8 mouse cellular contexts compared by ENCODE assay signal in the genomic region with DNA sequence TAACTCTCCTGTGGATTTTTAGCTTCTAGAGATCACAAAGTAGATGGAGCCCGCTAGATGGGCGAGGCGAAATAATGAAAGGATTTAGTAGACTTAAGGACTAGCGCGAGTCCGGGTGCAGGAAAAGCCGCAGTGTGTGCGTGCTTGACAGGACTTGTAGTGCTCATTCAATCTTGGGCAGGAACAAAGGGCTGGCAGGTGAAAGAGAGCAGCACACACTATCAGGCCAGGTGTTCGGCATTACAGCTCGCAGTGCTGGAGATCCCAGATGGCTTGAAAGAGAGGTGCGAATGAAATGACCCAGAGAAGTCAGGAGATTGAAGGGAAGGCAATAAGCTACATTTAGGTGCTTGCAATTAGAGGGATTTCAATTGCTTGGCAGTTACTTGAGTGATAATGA. TPM values are rescaled to one million over a fixed set of nuclear protein-coding genes. Genes with fewer than 3 reads are reported as not detected.
DNase-seq lines count a peak whose midpoint lies in the region; ATAC-seq and TF ChIP-seq lines count a peak whose summit lies in the region.

No protein-coding gene starts in this region.

- no peak for ATAC-seq in kidney, embryonic 14.5 days (ENCODE audit: low FRiP score, low TSS enrichment)
- ATAC-seq in heart, postnatal 0 days (ENCODE audit: insufficient read depth, low read depth): peak; percentile 27; the same call in 1 of the 2 replicates
- no peak for ATAC-seq in liver, embryonic 16.5 days (ENCODE audit: low read depth)
- ATAC-seq in activated CD4-positive, CD25-positive, alpha-beta regulatory T cell, adult 4 months: no peak

- H3K9me3 ChIP-seq in kidney, embryonic 14.5 days (ENCODE audit: control insufficient read depth, low read length): no peaks in the 10 kb centered on the region
- H3K9me3 ChIP-seq in heart, postnatal 0 days (replicated peaks; ENCODE audit: control insufficient read depth, low read length): no peaks in the 10 kb centered on the region
- H3K9me3 ChIP-seq in liver, embryonic 16.5 days (replicated peaks; ENCODE audit: control insufficient read depth, low read length): no peaks in the 10 kb centered on the region

- no peak for TF ChIP-seq POLR2A in kidney, adult 2 months (IDR thresholded peaks at IDR 0.05; ENCODE audit: low read depth, low read length)

- TF ChIP-seq EP300 in heart, postnatal 0 days (IDR thresholded peaks at IDR 0.05; ENCODE audit: low read depth): no peak

- H3K4me3 ChIP-seq in kidney, embryonic 14.5 days (ENCODE audit: low read length): no peak overlapping the region
- H3K4me3 ChIP-seq in kidney, adult 2 months (ENCODE audit: insufficient read depth, low read depth, low read length): no peak overlapping the region
- peak overlapping the region; percentile 58 for H3K4me3 ChIP-seq in heart, postnatal 0 days (ENCODE audit: low read depth, low read length)
- peak overlapping the region; percentile 19; the same call in 1 of the 2 replicates for H3K4me3 ChIP-seq in liver, embryonic 16.5 days (ENCODE audit: low read depth, low read length)

- DNase-seq in kidney, adult 2 months: no peak
- DNase-seq in embryo, embryonic 11 days: peak; percentile 60
- no peak for DNase-seq in heart, postnatal 0 days (ENCODE audit: low spot score)
- no peak for DNase-seq in thymus, postnatal 25 days
- no peak for DNase-seq in spleen, postnatal 4 days (ENCODE audit: low spot score in 2 of 2)

- no peaks in the 10 kb centered on the region for H3K4me1 ChIP-seq in kidney, embryonic 14.5 days (ENCODE audit: control insufficient read depth, insufficient read depth, low read length)
- no peaks in the 10 kb centered on the region for H3K4me1 ChIP-seq in kidney, adult 2 months (ENCODE audit: control insufficient read depth, insufficient read depth, low read length)
- no peaks in the 10 kb centered on the region for H3K4me1 ChIP-seq in heart, postnatal 0 days (ENCODE audit: control insufficient read depth, insufficient read depth)
- H3K4me1 ChIP-seq in liver, embryonic 16.5 days (ENCODE audit: control insufficient read depth, low read depth, low read length): no peaks in the 10 kb centered on the region

- no peak for TF ChIP-seq CTCF in kidney, adult 2 months (conservative IDR thresholded peaks at IDR 0.05; ENCODE audit: insufficient read depth, insufficient read length, low read depth, low read length)
- TF ChIP-seq CTCF in heart, postnatal 0 days (IDR thresholded peaks at IDR 0.05; ENCODE audit: low read depth): no peak

- H3K36me3 ChIP-seq in kidney, embryonic 14.5 days (ENCODE audit: control insufficient read depth, insufficient read depth, low read length): no peaks in the 10 kb centered on the region
- H3K36me3 ChIP-seq in kidney, adult 2 months (ENCODE audit: control insufficient read depth, insufficient read depth, low read length): no peaks in the 10 kb centered on the region
- H3K36me3 ChIP-seq in heart, postnatal 0 days (replicated peaks; ENCODE audit: control insufficient read depth, insufficient read depth, low read length): no peaks in the 10 kb centered on the region
- H3K36me3 ChIP-seq in liver, embryonic 16.5 days (ENCODE audit: control insufficient read depth, insufficient read depth): no peaks in the 10 kb centered on the region

- H3K27ac ChIP-seq in kidney, embryonic 14.5 days (ENCODE audit: low read depth, low read length): no peak overlapping the region
- H3K27ac ChIP-seq in kidney, adult 2 months (ENCODE audit: insufficient read depth, low read depth, low read length): no peak overlapping the region
- no peak overlapping the region for H3K27ac ChIP-seq in heart, postnatal 0 days (ENCODE audit: low read depth)
- H3K27ac ChIP-seq in liver, embryonic 16.5 days (ENCODE audit: low read length): no peak overlapping the region

- 42% methylated on average over 11 of the region's 11 CpGs for WGBS in kidney, embryonic 14.5 days
- 37% methylated on average over 11 of the region's 11 CpGs for WGBS in kidney, adult 2 months
- WGBS in heart, postnatal 0 days: 22% methylated on average over 11 of the region's 11 CpGs
- 47% methylated on average over 11 of the region's 11 CpGs for WGBS in liver, embryonic 16.5 days (ENCODE audit: insufficient replicate concordance)

- no peak overlapping the region for H3K9ac ChIP-seq in kidney, embryonic 14.5 days (ENCODE audit: low read depth, low read length)
- peak overlapping the region; percentile 50 for H3K9ac ChIP-seq in heart, postnatal 0 days (replicated peaks; ENCODE audit: low read depth, low read length)
- H3K9ac ChIP-seq in liver, embryonic 16.5 days (ENCODE audit: low read depth, low read length): no peak overlapping the region

- H3K4me2 ChIP-seq in kidney, embryonic 14.5 days (replicated peaks; ENCODE audit: low read depth, low read length): peak overlapping the region; percentile 24
- peak overlapping the region; percentile 82 for H3K4me2 ChIP-seq in heart, postnatal 0 days (ENCODE audit: low read depth, low read length)
- peak overlapping the region; percentile 24 for H3K4me2 ChIP-seq in liver, embryonic 16.5 days (ENCODE audit: low read depth, low read length)

- H3K27me3 ChIP-seq in kidney, embryonic 14.5 days (ENCODE audit: control insufficient read depth, insufficient read depth, low read length): no peaks in the 10 kb centered on the region
- H3K27me3 ChIP-seq in kidney, adult 2 months (replicated peaks; ENCODE audit: control insufficient read depth, insufficient read depth, low read length): no peaks in the 10 kb centered on the region; the same call in 1 of the 2 replicates
- H3K27me3 ChIP-seq in heart, postnatal 0 days (ENCODE audit: control insufficient read depth, insufficient read depth, low read length): no peaks in the 10 kb centered on the region
- H3K27me3 ChIP-seq in liver, embryonic 16.5 days (ENCODE audit: control insufficient read depth, insufficient read depth, low read depth, low read length): no peaks in the 10 kb centered on the region

RNA-seq across cellular contexts. Expression of a gene that starts 46.2 kb away (rescaled TPM):
- 8.4 and 9.0 TPM in 2 replicates for polyA plus RNA-seq in kidney, embryonic 14.5 days (2014; fragmentation: Nextera tagmentation; extraction: Ambion mirVana)
- 0.15 and 0.25 TPM in 2 replicates for polyA plus RNA-seq in kidney, adult 2 months (2012; rRNA removed)
- total RNA-seq in heart, postnatal 0 days (2014; rRNA removed; ENCODE audit: low replicate concordance): 2.7 and 8.3 TPM in 2 replicates
- polyA plus RNA-seq in heart, postnatal 0 days (2015; fragmentation: Nextera tagmentation; extraction: Ambion mirVana): 2.2 and 2.4 TPM in 2 replicates
- polyA plus RNA-seq in liver, embryonic 16.5 days (2015; fragmentation: Nextera tagmentation; extraction: Ambion mirVana): 0.18 and 0.24 TPM in 2 replicates
- under 1 TPM in 1 of 2 experiments, not detected in 1; 0.19 TPM for polyA plus RNA-seq in activated CD4-positive, CD25-positive, alpha-beta regulatory T cell, adult 4 months (2017; shearing (Covaris generic))

Comparison
In these comparisons a context has a peak if more than half of its experiments do, and no peak if none do; other contexts are left out.
1. H3K4me2 ChIP-seq: peak in every context shown above with its lines; median percentile 82 in heart, postnatal 0 days; 24 in kidney, embryonic 14.5 days; 24 in liver, embryonic 16.5 days.
2. H3K4me3 ChIP-seq: peak in heart, postnatal 0 days (single experiment) and liver, embryonic 16.5 days (single experiment); none in kidney, embryonic 14.5 days (single experiment) and kidney, adult 2 months (single experiment).